Mouse (Mus musculus): ENCODE results near the gene Fam189a1.

GRCm38 (mm10) chr7:64962128-64962527 lies 194.2 kb downstream of the Fam189a1 start:
- TF ChIP-seq EP300 (IDR thresholded peaks at IDR 0.05; ENCODE audit: low read length), result no peak
- TF ChIP-seq GABPA (IDR thresholded peaks at IDR 0.05; ENCODE audit: insufficient replicate concordance, low read depth, low read length), result no peak
- TF ChIP-seq MAFK (IDR thresholded peaks at IDR 0.05; ENCODE audit: insufficient replicate concordance, low read length), result no peak
- no peak for TF ChIP-seq MAZ (IDR thresholded peaks at IDR 0.05; ENCODE audit: low read depth, low read length)
